Mouse (Mus musculus) kidney, postnatal 4 days (tissue): ENCODE measurements around the gene Slfn1.
"Not testable (repeated sequence)": the region's sequence is repeated elsewhere in the genome, so short reads cannot be mapped to it uniquely, and the experiment has no call there.

Experiments
- DNase-seq, 2 experiments: peaks; one replicate each; pipeline ENCODE4 v3.0.0; 2021; ENCODE audit warnings: mixed read lengths in 2 of 2

The Slfn1 gene

DNA sequence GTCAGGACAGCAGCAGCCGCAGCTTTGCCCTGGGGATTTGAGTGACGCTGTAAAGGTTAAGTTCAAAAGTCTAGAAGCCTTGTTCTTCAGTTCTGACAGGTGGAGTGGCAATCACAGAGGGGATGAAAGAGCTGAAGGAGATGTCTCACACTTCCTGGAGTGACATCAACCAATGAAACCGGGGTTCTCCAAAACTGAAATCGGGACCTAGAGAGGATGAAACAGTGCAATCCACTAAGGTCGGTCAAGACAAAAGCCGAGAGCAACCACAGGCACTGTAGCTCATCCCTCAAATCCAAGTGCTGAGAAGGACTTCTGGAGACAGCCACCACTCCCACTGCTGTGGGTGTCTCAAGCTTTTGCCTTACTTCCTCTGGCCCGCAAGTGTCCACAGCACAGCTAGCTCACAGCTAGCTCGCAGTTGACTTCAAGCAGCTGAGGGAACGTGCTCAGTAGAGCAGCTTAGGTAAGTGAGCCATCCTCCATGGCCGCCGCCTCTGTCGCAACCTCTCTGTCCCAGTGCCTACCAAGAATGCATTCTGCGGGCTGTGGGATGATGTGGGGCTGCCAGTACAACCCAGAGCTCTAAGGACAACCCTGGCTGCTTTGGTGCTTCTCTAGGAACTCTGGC is at the start of gene Slfn1:
Slfn1 (plus strand) TSS at position 253 of the 631 bp plus-strand sequence.
- DNase-seq, result no peak

DNA sequence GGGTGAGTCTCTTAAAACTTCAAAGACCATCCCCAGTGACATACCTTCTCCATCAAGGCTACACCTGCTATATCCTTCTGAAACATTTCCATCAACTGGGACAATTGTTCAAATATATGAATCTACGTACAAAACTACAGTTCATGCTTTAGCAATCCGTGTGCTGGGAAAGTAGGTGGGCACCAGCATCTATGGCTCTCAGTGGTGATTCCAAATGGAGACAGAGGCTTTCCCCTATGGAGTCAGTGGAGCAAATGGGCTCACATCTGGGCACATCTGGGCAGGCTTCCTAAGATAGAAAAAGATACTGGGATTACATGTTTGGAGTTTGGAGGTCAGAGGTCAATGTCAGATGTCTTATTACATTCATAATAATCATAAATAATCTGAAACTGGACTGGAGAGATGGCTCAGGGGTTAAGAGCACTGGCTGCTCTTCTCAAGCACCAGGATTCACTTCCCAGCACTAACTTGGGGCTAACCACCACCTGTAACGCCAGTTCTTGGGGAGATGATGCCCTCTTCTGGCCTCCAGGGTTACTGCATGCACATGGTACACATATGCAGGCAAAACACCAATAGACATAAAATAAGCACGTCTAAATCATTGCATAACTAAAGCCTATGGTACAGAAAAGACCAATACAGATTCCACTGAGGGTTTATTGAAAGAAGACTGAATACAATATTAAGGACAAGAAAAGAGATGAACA is 48.5 kb upstream of the Slfn1 start:
- no peak for DNase-seq

DNA sequence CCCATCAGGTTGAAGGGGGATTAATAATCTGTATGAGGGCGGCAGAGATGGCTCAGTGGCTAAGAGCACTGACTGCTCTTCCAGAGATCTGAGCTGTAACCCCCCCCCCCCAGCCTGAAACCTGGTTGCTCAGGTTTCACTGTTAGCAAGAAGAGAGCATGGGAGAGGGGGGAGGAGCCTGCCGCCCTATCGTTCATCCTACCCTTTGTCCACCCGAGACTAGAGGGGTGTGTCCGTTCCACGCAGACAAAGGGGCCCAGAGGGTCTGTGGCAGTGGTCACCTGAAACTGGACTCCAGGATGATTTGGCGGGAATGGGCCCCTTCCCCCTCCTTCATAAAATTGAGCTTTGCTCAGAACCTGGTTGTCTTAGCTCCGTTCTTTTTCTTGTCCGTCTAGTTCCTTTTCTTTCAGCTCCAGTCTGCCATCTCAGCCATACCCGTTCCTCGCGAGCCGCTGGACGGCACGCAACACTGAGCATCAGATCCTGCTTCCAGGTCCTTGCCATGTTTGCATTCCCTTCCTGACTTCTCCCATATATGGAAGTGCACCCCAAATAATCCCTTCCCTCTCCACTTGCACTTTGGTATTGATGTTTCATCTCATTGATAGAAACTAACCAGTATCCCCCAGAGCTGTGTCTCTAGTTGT is 46.2 kb upstream of the Slfn1 start:
- DNase-seq, result no peak

DNA sequence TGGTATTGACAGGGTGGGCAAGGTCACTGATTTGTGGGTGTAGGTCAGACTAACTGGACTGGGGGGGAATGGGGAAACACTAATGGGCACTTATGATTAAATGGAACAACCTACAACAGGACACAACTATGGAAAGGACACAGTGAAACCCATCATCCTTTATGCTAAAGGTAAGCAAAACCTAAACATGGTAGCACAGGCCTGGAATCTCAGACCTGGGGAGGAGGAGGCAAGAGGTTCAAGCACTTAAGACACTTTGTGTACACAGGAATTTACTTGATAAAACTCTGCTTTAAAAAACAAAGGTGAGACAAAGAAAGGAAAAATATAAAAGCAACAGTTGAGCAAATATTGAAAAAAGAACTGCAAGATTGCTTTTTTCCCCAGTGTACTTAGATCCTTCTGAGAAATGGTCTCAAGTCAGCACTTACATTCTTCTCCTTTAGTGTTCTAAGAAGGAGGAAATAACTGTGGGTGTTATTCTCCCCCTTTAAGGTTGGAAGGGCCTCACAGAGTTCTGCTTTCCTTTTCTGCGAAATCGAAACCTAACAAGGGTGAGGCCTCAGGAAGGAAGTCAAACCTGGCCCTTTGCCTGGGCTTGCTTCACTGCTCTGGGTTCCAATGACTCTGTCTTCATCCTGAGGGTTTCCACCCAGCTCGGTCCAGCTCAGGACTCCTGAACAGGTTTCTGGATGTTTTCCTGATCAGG is 38.8 kb upstream of the Slfn1 start:
- DNase-seq, result peak; percentile 68 to 79

DNA sequence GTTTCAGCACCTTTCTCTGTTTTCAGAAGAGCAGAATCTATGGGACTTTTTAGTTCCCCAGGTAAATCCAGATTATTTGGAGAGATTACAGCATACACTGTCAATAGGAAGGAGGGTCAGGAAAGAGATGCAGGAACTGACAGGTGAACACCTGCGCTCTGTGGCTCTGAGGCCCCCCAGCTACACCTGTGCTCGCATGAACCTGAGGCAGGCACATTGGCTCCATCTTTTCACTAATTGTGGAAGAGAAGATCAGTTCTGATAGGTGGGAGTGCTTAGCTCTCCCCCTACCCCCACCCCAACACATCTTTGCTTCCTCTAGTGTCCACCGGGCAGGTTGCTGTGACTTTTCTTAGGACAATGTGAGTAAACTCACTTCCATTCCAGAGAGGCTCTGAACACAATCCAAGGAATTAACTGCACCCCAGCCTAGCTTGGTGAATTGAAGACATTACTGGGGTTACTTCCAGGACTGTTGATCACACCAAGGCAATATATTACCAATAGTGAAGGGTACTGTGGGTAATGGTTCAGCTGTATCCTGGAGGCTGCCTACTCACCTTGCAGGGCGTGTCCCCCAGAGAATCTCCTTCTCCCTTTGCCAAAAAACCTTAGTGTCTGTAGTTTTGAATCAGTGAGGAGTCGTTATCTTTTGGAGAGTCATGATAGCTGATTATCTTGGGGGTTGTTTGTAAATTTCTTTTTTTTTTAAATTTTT is 38.1 kb upstream of the Slfn1 start:
- no peak for DNase-seq

DNA sequence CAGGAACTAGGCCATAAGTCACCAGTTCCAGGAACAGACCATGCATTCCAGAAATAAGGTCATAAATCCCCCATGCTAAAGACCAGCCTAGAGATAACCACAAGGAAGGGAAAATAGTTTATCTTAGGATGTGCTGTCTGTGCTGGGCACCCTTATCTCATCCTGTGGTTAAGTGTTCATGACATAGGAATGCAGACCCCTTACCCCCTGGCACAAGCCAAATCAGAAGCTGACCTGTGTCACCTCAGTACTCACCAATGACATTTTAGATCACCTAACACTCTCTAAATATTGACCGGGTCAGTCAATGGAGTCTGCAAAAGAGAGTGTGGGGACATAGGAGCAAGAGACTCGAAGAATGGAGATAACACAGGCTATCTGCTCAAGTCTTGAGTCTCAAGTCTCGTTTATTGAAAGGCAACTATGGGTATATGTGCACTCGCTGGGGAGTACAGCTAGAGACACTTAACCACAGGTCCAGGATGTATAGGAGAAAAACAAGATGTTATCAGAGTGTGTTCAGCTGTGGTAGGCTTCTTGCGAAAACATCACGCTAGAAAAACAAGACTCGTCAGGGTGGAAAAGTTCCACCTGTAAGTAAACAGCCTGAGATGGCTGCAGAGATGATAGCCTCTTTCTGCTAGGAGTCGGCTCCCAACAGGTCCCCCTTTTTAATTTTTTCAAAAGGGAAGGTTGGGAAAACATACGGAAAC is 37.0 kb upstream of the Slfn1 start:
- DNase-seq, result no peak

DNA sequence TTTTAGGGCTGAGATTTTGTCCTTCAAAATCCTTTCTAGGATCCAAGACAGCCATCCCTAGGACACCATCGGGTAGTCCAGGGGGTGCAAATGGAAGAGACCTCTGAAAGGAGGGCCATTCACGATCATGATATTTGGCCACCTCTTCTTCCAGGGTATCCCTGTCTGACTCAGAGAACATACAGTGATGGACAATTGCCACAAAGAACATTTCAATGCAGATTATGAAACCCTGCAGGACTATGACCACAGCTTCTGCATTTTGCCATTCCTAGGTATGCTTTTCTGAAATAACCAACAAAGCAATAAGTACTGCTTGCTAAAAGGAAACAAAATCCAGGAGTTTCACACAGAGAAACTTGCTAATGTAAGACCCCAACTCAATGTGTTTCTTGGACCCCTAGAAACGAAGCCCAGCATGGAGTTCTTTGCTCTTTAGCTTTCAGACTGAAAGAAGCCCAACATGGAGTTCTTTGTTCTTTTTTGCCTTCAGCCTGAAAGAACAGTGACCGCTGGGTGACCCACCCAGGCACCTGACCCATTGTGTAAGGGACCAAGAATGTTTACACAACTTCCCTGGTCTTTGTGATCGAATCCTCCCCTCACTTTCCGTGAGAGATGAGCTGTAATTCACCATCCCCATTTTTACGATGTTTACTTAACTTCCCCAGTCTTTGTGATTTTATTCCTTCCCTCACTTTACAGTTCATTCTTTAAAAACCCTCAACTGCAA is 33.7 kb upstream of the Slfn1 start:
- no peak for DNase-seq

DNA sequence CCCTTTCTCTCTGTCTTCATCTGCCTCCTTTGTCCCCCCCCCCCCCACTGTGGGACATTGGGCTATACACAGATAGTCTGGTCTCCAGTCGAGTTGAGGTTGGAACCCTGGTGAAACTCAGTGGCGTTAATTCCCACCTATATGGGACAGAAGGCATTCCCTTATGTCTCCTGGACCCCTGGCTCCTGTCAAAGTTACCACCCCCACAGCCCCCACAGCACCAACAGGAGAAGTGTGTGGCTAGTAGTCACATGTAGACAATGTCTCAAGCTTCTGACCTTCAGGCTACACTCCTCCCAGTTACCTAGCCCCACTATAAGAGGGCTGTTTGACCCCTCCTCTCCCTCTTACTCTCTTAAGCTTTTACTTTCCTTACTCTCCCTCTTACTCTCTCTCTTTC is 32.5 kb upstream of the Slfn1 start:
- no peak for DNase-seq

DNA sequence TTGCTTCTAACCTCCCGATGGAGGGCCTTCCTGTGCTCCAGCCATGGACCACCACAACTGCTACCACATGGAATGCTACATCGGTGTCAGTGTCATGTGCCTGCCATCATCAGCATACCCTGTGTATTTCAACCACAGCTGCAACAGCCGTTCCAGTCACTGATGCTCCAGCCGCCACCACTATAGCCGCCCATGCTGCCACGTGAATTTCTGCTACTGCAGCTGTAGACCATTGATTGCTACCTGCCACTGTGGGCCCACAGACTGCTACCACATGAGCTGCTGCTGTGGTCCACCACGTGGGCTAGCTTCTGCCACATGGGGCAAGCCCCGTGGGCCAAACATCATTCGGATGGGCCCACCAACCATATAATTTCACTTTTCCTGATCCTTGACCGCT is 31.9 kb upstream of the Slfn1 start:
- DNase-seq, result no peak

DNA sequence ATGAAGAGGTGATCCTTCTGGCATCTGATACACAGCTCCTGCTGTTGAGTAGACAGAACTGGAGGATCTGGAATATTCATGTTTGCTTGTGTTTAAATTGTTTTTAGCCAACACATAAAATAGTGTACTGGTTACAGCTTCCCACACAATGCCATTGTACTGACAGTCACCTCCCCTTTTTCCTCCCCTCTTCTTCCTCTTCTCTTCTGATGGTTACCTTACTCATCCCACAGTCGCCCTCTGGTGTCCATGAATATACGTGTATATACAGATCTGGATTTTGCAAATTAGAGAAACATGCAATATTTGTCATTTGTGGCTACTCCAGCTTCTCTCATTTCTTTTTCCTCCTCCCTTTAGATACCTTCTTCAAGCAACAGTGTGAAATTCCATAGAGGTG is 1.5 kb upstream of the Slfn1 start:
- DNase-seq, result peak; percentile 14 to 17

DNA sequence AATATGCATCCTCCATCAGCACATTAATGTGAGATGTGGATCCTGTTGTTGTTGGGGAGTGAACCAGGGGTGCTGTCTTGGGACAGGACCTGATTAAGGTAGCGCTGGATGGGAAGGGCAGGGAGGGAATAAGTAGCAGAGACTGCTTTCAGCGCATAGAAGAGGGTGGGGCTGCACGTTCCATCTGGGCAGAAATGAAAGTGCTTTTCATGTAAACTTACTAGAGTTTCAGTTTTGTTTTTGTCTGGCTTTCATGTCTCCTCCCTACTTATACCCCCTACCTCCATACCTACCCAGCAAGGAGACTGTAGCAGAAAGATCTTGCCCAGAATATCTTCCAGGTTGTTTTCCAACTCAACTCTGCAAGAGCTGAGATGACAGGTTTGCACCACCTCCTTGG is 1.4 kb downstream of the Slfn1 start:
- no peak for DNase-seq

DNA sequence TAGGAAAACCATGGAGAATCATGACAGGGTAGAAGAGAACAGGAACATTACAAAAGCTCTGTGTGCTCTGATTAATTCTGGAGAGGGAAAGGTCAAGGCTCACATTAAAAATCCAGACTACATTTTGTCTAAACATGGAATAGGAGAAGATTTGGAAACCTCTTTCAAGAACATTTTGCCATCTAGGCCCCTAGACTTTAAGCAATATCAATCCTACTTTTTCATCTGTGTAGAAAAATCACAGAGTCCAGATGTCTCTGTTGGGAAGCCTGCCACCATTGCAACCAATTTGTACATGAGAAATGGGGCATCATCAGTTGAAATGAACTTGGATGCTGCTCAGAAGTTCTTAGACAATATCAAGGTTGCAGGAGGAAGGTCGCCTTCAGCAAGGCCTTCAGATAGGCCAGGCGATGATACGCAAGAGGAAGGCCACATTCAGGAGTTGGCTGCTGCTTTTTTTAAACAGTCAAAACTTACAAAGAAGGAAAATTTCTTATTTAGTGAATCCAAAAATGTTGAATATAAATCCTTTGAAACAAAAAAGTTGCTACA is 4.6 kb downstream of the Slfn1 start:
- DNase-seq, result no peak

DNA sequence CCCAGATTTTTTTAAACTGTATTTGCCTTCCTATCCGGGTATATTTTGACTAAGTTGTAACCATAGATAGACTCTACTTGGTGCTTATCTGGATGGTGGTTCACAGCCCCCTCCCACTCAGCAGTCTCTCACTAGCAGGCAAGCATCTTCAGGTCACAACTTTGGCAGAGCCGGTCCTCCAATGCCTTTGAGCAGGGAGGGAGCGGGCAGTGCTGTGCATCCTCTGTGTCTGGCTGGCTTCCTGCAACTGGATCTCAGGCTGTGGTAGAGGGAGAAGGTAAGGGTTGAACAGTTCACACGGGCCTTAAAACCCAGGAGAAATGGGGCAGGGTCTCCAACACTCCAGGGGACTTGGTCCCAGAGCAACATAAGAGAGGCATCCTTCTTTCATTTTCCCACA is 6.5 kb downstream of the Slfn1 start:
- DNase-seq, result no peak

DNA sequence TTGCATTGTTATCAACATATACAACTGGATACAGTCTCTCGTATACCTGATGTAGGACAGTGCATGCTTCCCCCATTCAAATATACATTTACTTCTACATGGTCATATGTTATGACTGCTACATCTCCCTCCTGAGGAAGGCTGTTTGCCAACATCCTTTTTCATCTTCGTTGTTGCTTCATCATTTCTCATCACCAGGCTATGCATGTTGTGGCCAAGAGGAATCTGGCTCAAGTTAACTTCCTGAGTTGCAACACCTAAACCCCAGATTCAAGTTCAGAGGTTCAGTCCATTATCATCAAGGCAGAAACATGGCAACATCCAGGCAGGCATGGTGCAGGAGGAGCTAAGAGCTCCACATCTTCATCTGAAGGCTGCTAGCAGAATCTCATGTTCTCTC is 8.3 kb downstream of the Slfn1 start:
- no peak for DNase-seq

DNA sequence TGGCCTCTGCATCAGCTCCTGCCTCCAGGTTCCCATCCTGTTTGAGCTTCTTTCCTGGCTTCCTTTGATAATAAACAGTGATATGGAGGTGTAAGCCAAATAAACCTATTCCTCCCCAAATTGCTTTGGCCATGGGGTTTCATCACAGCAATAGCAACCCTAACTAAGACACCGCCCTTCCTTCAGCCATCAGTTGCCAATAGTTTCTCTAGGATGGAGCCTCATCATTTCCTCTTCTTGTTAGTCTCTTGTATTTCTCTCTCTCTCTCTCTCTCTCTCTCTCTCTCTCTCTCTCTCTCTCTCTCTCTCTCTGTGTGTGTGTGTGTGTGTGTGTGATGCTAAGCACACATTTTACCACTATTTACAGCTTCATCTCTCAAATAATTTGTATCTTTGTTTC is 9.0 kb downstream of the Slfn1 start:
- not testable (repeated sequence) for DNase-seq

DNA sequence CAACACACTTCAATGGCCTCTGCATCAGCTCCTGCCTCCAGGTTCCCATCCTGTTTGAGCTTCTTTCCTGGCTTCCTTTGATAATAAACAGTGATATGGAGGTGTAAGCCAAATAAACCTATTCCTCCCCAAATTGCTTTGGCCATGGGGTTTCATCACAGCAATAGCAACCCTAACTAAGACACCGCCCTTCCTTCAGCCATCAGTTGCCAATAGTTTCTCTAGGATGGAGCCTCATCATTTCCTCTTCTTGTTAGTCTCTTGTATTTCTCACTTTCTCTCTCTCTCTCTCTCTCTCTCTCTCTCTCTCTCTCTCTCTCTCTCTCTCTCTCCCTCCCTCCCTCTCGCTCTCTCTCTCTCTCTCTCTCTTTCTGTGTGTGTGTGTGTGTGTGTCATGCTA is 20.6 kb downstream of the Slfn1 start:
- DNase-seq, result not testable (repeated sequence)

DNA sequence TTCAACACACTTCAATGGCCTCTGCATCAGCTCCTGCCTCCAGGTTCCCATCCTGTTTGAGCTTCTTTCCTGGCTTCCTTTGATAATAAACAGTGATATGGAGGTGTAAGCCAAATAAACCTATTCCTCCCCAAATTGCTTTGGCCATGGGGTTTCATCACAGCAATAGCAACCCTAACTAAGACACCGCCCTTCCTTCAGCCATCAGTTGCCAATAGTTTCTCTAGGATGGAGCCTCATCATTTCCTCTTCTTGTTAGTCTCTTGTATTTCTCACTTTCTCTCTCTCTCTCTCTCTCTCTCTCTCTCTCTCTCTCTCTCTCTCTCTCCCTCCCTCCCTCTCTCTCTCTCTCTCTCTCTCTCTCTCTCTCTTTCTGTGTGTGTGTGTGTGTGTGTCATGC is 32.3 kb downstream of the Slfn1 start:
- not testable (repeated sequence) for DNase-seq
